Mouse (Mus musculus) urinary bladder, postnatal 4 days (tissue): ENCODE measurements around the gene Rgs19.

Source experiments
- DNase-seq, 2 experiments: peaks; one replicate each; pipeline ENCODE4 v3.0.0; 2021 to 2022; ENCODE audit warnings: low spot score in 2 of 2

Rgs19 gene

DNA sequence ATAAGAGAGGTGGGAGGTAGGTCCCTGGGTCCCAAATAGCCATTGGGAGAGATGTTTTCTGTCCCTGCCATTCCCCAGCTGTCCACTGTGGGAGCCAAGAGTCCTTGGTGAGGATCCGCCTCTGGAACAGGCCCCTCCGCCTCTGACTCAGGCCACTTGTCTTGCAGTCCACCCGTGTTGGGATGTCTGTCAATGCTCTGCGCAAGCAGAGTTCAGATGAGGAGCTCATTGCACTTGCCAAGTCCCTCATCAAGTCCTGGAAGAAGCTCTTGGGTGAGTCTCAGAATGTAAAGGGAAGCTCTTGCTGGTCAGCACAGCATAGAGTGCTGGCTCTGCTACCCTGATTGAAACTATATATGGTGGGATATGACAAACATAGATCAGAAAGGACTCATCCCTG lies 10.4 kb downstream of the Rgs19 start:
- DNase-seq: no peak

DNA sequence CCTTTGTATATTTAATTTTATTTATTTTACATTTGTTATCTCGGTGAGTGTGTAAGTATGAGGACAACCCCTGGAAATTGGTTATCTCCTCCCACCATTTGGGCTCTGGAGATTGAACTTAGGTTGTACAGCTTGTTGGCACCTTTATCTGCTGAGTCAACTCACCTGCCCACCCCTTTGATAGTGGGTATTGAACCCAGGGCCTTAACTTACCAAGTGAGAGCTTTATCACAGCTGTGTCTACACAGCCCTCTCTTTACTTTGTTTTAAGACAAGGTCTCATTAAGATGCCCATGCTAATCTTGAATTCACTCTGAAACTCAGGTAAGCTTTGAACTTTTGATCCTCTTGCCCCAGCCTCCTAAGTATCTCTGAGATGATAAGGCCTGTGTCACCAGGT lies 11.8 kb downstream of the Rgs19 start:
- no peak for DNase-seq

DNA sequence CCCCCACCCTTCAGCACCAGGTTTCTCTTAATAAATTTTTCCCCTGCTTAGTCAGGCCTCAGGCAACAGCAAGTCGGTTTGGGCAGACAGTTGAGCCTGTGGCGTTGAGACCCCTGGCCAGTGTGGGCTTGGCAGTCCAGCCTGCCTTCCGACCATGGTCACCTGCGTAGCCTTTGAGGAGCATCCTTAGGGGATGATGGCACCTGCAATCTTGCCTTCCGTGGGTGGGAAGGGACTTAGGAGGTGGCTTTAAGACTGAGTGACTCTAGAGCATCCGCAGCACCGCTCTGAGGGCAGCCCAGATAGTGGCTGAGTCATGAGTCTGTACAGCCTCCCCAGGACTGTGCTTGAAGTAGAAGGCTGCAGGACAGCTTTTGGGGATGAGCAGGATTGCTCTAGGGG lies 13.1 kb downstream of the Rgs19 start:
- DNase-seq: no peak

DNA sequence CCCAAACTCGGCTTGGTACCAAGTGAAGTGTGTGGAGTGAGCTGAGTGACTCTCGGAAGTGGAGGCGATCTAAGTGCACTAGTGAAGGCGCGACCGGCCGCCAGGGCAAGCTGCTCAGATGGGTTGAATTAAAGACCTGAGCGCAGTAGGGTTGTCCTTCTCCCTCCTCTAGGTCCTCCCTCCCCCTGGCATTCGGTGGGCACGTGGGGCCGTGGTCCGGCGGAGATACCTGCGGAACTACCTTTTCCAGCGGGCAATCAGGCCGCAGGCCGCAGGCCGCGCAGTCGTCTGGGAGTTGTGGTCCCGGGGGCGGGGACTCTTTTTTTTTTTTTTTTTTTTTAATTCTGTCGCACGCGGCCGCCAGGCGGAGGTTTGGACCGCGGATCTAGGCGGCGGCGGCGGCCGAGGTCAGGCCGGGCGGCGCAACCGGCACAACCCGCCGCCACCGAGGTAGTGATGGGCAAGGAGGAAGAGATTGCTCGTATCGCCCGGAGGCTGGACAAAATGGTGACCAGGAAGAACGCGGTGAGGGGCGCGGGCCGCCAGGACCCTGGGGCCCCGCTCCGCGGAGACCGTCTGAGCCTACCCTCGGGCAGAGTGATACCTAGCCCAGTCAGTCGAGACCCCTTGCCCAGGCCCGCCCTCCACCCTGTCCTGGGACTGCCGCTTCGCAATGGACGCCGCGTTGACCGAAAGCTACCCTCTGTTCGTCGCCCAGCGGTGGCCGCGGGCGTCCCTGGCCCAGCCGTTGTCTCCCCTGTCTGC lies 13.6 kb downstream of the Rgs19 start, which contains the start of gene Tcea2:
TSS of gene Tcea2 (plus strand) at position 360 of the 765 bp plus-strand sequence.
- DNase-seq: peak in 1 of 2 experiments; percentile 74

DNA sequence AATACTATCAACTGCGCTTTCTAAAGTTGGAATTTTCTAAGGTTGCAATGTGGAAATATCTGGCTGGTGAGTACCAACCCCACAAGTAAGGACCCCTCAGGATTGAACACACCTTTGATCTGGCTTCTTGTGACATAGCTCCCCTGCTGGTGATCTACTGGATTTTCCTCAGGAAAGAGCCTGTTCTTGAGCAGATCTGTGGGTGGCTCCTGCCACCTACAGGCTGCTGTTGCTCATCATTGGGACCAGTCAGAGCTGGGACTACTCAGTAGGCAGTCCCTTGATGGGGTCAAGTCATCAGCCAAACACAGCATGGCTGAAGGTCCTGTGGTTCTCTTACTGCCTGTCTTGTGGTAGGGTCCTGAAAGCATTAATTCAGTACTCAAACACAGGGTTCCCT lies 15.0 kb downstream of the Rgs19 start:
- peak in 1 of 2 experiments; percentile 66 for DNase-seq

DNA sequence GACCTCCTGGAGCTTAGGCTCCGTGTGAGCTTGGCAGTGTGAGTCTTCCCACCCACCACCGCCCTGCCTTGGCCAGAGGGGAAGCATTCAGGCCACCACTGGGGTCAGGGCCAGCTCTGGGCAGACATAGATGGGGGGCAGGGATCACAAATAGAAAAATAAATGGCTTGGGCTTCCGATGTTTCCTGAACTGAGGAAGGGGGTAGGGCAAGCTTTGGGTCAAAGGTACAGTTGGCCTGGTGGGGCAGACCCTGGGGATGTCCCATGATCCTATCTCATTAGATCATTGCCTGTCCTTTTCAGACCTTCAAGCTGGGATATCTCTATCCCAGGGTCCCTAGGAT lies 16.1 kb downstream of the Rgs19 start:
- no peak for DNase-seq

DNA sequence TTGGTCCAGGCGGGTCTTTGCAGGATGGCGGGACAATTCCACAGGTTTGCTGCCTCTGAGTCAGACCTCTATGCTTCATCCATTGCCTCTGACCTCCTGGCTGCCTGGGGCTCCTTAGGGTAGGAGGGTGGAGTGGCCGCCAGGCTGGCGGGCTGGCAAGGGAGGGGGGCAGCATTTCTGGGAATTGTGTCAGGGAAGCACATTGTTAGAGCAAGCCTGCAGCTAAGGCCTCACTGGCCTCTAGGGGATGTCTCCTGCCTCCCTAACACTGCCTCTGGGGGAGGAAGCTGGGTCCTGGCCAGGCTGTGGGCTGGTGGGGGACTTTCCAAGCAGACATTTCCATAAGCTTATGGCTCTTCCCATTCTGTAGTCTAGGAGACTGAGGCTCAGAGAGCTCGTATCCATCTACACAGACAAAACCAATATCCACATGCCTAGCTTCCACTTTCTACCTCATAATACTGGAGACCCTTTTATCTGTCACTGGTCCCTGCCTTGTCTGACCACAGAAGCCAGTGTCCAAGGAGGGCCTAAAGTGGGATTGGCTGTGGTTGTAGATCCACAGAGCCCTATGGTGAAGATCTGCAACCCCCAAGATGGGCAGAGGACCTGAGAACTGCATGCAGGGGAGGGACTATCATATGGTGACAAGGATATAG lies 16.6 kb downstream of the Rgs19 start:
- DNase-seq: no peak

DNA sequence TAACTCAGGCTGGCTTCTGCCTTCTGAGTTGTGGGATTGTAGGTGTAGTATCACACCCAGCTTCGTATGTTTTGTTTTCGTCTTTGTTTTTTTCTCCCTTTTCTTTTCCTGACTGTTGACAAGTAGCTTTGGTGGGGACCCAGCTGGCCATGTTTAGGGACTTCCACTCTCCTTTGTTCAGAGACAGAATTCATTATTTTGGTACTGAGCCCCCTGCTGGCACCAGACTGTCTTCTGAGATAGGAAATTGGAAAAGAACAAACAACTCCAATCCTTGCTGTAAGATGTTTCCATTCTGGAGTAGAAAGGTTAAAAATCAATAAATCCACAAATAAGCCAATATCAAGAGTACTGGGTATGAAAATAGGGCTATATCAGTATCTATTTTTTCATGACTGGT lies 17.4 kb downstream of the Rgs19 start:
- DNase-seq: no peak

DNA sequence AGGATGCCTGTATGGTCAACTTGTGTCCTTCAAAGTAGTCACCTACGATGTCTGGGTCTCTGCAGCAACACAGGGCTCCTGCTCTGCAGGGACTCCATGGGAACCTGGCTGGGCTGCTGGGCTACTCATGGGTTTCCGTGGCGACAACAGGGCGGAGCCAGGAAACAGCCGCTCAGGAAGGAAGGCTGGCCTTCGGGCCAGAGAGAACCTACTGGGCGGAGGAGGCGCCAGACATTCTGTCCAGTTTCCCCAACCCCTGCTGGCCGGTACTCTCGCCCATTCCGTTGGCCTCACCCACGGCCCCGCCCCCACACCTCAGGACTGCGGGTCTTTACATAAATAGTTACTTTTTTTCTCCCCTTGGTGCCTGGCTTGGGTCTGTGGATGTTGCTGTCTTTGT lies 18.3 kb downstream of the Rgs19 start:
- DNase-seq: peak in 1 of 2 experiments; percentile 60

DNA sequence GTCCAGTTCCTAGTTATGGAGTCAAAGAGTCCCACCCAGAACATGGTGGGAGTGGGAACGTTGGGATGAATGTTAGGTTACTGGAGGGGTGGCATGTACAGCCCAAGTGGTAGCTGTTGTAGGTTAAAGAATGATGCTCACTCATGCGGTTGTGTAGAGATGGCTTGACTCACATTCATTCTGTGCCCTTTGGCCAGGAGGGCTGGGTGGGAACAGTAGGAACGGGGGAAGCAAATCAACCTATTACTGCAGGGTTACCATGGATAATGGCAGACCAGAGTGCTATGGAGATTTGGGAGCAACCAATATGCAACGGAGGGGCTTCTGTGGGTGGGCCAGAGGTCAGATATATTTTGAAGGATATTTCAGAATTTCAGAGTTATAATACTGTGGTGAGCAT lies 18.8 kb downstream of the Rgs19 start:
- DNase-seq: no peak

DNA sequence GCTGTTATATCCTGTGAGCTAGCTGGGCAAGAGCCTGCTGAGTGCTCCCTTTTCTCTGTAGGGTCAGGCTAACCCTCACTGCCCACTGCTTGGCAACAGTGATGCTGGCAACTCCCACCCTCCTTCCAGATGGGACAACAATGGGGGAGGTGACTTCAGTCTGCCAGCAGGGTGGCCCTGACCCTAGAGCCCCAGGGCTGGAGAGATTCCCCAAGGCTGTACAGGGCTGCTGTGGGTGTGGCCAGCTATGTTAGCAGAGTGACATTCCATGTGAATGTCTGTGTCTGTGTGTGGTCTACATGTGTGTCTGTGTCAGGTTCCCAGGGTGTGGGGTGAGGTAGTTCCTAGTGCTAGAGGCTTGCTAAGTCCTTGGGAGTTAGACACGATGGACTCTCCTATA lies 20.3 kb downstream of the Rgs19 start:
- DNase-seq: peak in 1 of 2 experiments; percentile 38

DNA sequence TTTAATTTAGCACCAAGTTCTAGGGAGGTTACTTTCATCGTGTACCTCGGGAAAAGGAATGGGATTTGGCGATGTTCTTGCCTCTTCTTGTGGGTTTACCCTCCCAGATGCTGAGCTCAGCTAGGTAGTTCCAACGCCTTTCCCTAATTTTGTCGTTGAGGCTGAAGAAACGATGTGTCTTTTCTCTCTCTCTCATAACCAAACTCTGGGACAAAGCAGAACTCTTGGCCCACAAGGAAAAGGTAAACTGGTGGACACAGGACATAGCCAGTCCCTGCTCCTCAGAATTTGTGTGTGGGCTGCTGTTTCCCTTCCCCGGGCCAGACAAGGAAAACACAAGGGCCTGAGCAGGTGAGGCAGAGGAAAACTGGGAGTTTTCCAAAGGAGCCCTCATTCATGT lies 21.8 kb downstream of the Rgs19 start:
- no peak for DNase-seq

DNA sequence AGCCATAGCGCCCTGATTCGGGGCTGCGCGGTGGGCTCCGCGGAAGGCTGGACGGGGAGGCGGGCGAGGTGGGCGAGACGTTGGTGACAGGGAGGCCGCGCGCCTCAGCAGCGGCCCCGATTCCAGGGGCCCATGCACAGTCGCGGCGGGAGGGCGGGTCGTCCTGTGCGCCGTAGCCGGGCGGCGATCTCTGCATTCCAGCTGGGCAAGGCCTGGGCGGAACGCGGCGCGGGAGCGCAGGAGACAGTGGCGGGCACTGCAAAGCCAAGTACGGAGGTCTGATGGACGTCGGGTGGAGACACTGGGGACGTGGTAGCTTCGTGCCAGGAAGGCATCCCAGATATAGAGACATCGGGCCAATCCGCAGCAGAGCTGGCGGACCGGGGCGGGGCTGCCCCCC lies 22.5 kb downstream of the Rgs19 start, which contains the start of gene Sox18:
TSS of gene Sox18 (minus strand) at position 315 of the 400 bp plus-strand sequence.
- peak in 1 of 2 experiments; percentile 38 for DNase-seq

DNA sequence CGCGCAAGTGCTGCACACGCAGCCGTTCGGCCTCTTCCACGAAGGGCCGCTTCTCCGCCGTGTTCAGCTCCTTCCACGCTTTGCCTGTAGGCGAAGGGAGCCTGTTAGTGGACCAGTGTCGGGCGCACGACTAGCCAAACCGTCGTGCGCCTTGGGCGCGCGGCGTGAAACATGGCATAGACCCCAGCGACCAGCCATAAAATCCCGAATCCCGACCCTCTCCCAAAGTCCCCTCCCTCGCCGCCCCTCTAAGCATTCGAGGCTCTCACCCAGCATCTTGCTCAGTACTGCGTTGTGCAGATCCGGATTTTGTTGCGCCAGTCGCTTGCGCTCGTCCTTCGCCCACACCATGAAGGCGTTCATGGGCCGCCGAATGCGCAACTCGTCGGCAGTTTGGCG lies 22.9 kb downstream of the Rgs19 start:
- DNase-seq: no peak

DNA sequence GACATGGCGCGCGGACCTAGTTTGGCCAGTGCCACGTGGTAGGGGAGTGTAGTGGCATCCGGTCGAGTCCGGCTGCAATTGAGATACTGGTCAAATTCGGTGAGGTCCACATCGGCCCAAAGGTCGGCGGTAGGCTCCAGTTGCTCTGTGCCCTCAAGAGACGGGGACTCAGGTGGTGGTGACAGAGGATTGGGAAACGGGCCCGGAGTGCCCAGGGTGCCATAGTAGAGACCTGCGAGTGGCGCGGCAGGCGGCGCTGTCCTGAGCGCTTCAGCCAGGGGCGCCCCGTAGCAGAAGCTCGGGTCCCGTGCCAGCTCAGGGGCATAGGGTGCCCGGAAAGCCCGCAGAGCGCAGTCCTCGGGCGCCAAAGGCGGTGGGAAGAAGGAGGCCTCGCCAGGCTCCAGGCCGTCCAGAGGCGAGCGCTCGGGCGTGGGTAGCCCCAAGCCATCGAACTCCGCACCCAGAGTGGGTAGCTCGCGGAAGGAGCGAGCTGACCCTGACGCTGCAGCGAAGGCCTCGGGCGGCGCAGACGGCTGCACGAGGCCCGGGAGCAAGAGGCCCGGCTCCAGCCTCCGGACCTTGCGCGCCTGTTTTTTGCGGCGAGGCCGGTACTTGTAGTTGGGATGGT lies 23.4 kb downstream of the Rgs19 start:
- DNase-seq: no peak

DNA sequence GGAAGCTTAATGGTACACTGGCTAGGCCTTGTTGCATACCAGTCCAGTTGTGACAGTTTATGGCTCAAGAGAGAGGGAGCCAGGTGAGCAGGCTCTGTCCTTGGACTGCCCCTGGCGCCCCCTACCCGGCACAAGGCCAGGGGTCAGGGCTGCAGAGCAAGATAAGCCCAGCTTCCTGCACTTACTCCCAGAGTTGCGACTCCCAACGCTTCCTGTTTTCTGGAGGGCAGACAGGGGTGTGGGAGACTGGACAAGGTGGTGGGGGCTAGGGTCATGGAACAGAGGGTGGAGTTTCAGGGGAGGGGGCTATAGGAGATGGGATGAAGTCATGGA lies 30.5 kb downstream of the Rgs19 start:
- DNase-seq: no peak

DNA sequence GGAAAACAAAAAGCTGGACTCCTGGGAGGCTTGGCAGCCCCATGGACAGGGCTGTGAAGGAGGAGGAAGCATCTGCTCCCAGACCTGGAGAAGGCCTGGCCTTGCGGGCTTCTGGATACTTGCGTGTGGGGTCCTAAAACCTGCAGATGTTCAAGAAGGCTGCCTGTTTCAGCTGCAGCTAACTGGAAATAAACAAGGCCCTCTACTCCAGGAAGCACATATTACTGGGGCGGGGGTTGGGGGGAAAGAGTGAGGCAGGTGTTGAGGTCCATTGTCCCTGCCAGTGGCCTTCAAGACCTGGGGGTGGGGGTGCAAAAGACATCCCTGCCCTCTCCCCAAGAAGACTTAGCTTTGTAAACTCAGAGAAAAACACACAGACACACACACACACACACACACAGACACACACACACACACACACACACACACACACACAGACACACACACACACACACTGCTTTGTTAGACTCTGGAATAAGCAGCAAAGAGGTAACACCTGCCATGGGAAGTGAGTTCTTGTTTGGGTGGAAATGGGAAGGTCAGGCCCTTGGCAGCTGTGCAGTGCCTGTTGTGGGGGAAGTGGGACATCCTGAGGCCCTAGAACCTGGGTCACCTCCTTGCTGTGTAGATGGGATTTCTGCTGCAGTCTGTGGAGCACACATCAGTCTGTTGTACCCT lies 31.0 kb downstream of the Rgs19 start:
- peak in 1 of 2 experiments; percentile 50 for DNase-seq

DNA sequence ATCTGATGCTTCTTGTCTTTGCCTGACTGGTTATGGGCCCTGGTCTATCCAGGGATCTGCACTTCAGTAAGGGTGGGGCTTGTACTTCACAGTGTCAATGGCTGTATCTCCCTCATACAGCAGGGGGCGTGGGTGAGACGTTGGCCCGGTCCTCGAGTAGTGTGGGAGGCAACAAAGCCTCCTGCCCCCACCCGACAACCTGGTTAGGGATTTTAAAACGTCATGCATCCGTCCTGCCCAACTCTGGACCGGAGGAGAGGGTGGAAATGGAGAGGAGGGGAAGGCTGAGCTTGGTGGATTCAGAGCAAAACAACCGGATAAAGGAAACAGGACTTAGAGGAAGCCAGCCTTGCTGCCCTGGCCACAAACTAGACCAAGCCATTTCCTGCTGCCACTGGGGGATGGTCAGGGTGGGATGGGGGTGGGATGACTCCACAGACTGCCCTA lies 34.1 kb downstream of the Rgs19 start:
- peak; percentile 70 to 83 for DNase-seq

DNA sequence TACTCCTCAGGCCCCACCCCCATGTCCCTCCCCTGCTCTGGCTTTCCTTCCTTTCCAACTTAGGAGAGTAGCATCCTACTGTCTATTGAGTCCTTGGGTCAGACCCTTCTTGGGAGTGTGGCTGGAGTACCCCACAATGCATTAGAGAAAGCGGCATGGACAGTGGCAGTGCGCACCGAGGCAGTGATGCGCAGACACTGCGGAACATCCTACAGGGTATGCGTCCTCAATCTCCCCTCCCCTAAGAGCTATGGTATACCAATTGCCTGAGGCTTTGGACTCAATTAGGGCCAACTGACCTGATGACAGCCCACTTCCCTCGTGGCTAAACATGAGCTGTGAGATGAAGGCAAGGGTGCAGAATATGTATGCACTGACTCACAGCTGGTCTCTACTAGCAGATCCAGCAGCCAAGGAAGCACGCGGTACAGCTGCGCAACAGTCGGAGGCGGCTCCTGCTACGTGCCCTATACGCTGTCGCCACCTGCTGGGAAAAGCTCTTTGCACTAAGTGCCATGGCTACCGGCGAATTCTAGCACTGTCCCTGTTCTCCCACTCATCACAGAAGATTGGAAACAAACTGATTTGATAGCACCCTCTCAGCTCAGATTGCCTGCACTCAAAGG lies 34.7 kb downstream of the Rgs19 start:
- peak in 1 of 2 experiments; percentile 52 for DNase-seq

DNA sequence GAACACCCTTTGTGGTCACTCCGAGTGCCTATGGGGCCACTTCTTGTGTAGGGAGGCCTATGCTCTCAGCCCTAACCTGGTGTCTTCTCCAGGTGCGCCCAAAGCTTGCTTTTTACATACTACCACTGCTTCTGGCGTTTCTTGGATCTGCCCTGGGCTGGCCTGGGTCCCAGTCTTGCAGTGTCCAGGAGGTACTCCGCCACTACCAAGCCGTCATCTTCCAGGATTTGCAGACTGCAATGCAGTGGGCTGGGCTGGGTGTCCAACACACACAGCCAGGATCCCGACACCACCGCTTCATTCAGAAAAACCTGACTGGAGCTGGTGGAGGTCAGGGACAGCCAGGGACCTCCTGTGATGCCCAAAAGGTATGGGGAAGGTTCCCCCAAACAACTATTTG lies 35.2 kb downstream of the Rgs19 start:
- DNase-seq: no peak

DNA sequence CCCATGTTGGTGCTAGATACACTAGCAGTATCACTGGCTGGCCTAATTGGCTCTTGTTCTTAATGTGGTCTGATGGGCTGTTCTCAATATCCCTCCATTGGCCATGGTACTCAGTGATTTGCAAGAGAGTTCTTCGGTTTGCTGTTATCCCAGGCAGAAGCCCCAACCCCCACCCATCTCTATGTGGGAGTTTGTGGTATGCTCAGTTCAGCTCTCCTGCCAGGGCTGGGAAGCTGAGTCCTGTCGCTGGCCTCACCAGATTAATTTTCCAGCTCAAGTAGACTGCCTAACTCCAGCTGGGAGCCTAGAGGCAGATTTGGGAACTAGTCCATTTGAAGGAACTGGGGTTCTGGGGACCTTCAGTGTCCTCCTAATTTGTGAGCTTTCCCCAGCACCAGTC lies 36.3 kb downstream of the Rgs19 start:
- DNase-seq: no peak

DNA sequence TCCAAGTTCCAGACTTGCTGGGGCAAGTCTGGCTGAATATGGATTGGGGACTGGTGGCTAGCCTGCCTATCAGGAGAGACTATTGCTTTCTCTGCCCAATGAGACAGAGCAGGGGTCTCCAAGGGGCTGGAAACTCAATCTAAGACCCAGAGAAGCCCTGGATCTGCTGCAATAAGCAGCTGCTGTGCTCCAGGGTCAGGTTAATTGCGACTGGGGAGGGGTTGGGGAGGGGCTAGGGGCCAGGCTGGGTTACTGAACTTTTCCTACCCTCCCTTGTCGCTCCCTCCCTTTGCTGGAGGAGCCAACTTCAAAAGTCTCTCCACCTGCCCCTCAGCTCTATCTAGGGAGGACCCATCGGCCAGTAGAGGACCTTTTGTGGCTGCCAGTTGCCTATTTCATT lies 37.0 kb downstream of the Rgs19 start, which contains the start of gene Gm29797:
TSS of gene Gm29797 (plus strand) at position 301 of the 400 bp plus-strand sequence.
- no peak for DNase-seq
